Mouse (Mus musculus) mature B cell (primary cell): Measurements from ENCODE around the gene Pabpc1l.
"Not testable (repeated sequence)": the region's sequence is repeated elsewhere in the genome, so short reads cannot be mapped to it uniquely, and the experiment has no call there.

ENCODE experiments used
- in situ Hi-C: fragments of 300-500 bp; cut with MboI; formaldehyde crosslinking; loops from 2 replicates; pipeline ENCODE4 v1.14.3; 2019

The Pabpc1l gene

DNA sequence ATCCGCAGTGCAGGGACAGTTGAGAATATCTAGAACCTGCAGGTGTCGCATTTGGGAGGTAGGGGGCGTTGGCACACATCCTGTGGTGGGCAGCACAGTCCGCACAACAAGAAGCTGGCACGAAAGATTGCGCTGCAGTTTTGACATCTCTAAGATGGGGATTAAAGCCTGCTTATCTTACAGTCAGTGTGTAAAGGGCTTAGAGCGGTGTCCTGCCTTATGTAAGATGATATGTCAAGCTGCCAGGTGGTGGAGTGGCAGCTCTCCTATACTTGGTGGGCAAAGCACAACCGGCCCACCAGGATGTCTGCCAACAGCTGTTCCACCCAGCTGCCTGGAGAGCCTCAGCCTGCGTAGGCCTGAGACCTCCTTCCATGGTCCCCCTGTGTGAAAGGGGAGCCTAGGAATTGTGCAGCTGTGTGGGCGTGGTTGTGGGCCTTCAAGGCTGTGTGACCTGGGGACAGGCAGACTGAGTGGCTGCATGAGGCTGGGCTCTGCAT lies 11.3 kb downstream of the Pabpc1l start:
- in situ Hi-C loops, result no loop called here

DNA sequence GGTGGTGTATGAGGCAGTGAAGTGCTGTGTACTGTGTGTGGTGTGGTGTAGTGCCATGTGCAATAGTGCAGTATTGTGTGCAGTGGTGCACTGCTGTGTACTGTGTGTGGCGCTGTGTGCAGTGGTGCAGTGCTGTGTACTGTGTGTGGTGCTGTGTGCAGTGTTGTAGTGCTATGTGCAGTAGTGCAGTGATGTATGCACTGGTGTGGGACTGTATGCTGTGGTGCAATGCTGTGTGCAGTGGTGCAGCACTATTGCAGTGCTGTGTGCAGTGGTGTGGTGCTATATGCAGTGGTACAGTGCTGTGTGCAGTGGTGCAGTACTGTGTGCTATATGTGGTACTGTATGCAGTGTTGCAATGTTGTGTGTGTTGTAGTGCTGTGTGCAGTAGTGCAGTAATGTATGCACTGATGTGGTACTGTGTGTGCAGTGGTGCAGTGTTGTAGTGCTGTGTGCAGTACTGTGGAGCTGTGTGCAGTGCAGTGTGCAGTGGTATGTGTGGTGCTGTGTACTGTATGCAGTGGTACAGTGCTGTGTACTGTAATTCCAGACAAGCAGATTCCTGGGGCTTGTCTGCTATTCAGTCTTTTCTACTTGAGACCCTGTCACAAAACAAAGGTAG lies 13.3 kb downstream of the Pabpc1l start:
- in situ Hi-C loops, result no loop called here

DNA sequence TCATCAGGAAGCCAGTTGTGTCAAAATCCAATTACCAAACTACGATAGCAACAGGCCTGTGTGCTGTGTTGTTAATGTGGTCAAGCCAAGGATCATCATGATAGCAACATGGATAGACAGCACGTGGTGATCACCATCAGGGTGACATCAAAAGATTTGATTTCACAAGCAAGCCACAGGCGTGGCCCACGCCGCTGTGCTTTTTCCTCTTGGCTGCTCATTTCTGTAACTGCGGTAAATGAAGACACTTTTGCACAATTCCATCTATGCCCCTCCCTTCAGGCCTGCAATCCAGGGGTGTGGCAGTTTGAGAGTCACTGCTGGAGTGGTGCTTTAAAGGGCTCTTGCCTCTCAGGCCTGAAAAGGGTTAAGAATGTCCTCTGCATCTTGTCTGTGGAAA lies 15.7 kb downstream of the Pabpc1l start:
- in situ Hi-C loops, result no loop called here

DNA sequence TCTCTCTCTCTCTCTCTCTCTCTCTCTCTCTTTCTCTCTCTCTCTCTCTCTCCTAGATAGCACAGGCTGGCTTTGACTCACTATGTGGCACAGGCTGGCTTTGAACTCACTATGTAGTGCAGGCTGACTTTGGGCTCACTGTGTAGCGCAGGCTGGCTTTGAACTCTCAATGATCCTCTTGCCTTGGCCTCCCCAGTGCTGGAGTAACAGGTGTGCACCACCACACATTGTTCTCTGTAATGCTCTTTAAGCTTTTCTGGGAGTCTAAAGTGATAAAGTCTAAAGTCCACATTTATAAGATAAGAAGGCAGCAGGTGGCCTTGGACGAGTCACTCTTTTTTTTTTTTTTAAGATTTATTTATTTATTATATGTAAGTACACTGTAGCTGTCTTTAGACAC lies 16.3 kb downstream of the Pabpc1l start:
- in situ Hi-C loops, result no loop called here

DNA sequence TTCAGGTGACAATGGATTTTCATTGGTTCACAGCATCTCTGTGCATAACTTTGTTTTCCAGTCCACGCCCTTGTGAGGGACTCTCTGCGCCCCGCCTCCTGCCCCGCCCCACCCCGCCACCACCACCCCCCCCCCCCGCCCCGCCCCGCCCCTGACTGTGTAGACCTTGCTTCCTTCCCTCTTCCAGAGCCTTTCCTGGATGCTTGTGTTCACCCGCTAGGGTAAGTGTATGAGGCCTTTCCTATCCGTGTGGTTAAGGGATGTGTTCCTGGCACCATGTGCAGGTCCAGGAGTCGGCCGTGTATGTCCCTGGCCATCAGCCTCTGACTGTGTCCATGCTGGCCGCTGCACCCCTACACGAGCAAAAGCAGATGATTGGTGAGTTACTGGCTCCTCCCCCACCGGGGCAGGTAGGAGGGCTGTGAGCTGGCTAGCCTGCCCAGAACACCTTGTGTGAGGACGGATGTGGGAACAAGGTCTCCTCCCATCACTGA lies 22.0 kb downstream of the Pabpc1l start:
- in situ Hi-C loops, result no loop called here

DNA sequence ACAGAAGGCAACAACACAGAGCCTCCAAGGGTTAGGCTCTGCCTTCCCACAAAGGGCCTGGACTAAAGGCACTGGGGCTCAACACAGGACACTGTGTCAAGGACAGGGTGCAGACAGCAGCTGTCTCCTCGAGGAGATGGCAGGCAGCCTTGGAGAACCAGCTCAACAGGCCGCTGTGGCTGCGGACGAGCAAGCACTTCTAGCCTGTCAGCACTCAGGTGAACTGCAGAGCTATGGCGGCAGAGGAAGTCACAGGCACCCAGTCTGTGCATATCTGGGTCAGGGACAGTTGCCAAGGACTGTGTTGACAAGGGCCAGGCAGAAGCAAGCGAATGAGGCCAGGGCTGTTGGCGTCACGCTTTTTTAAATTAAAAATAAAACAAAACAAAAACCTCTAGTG lies 28.5 kb downstream of the Pabpc1l start:
- in situ Hi-C loops, result no loop called here

DNA sequence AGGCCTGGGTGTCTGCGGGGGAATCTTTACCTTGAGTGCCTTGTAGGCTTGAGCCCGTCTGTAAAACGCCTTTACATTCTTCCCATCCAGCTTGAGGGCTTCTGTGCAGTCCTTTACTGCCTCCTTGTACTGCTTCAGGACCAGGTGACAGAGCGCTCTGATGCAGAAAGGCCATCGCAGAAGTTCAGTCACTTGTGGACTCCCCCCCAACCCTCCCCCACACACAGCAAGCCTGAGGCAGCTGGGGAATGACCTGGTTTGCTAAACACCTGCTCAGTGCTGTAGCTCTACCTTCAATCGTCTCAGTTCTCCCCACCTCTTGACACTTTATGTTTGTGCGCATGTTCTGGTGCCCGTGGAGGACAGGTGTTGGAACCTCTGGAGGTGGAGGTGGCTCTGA lies 29.4 kb downstream of the Pabpc1l start:
- in situ Hi-C loops, result no loop called here

DNA sequence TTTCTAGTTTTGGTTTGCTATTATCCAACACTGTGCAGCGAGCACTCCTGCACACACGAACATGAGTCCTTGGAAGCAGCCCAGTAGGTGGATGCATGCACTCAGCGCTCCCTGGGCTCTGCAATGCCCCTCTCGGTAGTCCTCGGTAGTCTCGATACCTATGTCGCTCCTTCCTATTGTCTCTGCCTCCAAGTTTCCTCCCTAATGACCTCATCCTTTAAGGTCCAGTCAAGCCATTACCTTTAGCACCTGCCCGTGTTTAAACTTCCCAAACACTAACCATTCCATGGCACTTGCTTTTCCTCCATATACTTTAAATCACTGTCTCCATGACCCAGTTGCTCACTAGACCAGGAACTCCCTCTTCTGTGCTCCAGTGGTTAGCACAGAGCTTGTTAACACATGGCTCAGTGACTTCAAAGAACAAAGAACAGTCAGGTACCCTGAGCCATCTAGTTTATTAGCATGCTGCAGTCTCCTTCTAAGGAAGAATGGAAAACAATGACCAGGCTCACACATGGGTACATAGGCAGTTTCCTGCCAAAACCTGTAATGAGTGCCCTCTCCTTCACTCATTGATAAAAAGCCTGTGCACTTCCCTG lies 34.5 kb downstream of the Pabpc1l start:
- in situ Hi-C loops, result no loop called here

DNA sequence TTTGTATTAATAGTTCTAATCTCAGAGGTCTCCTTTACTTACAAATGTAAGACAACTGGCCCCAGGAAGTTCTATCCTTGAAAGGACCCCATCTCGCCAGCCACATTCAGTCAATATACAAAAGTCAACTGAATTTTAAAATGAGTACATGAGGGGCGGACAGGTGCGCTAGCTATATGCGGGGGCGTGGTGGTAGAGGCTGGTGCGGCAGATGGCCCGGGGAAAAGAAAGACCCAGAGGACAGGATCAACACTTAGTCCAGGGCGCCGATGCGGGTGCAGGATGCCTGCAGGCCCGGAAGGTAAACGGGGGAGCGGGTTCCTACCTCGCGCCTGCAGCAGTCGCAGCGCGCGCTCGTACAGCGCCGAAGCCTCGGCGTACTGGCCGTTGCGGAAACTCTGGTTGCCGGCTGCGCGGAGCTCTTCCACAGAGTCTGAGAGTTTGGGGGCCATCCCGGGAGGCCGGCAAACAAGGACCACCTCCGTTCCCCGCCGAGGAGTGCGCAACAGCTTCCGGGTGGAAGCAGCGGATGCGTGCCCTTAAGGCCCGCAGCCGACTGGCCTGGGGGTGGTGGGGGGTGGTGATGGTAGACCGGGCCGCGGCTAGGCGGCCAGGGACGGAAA lies 45.0 kb downstream of the Pabpc1l start, which contains the start of gene Stk4:
TSS of gene Stk4 (plus strand) at position 181 of the 623 bp plus-strand sequence.
- in situ Hi-C loops, result no loop called here

DNA sequence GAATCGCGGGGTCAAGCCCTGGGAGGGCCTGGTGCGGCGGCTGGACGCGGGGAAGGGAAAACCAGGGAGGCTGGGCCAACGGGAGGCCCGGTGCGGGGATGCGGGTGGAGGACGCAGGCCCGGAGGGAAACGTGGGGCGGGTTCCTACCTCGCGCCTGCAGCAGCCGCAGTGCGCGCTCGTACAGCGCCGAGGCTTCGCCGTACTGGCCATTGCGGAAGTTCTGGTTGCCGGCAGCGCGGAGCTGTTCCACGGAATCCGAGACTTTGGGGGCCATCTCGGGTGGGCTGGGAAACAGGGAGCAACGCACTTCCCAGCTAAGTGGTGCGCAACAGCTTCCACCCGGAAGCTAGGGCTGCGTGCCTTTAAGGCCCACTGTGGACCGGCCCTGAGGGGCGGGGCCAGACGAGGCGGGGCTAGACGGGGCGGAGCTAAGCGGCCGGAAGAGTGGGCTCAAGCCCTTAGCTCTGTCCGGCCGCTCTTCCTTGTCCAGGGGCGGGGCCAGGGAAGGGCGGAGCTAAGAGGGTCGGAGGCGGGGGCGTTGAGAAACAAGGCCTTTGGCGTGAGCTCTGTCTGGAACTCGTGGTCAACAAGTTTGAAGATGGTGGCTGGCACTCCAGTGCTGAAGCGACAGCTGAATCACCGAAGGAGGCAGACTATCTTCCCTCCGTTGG lies 45.7 kb downstream of the Pabpc1l start, which contains the start of gene Tomm34:
TSS of gene Tomm34 (minus strand) at position 405 of the 672 bp plus-strand sequence.
- in situ Hi-C loops, result no loop called here

DNA sequence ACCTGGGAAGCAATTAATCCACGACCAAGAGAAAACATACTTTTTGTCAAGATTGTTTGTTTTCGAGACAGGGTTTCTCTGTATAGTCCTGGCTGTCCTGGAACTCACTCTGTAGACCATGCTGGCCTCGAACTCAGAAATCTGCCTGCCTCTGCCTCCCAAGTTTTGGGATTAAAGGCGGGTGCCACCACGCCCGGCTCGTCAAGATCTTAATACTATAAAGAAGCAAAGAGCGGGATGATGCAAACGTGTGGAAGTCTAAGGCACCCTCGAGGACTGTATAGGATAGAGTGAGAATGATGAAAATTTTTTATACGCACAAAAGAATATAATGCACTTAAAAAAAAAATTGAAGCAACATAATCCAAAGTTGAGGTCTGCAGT lies 46.2 kb downstream of the Pabpc1l start:
- in situ Hi-C loops, result not testable (repeated sequence)

DNA sequence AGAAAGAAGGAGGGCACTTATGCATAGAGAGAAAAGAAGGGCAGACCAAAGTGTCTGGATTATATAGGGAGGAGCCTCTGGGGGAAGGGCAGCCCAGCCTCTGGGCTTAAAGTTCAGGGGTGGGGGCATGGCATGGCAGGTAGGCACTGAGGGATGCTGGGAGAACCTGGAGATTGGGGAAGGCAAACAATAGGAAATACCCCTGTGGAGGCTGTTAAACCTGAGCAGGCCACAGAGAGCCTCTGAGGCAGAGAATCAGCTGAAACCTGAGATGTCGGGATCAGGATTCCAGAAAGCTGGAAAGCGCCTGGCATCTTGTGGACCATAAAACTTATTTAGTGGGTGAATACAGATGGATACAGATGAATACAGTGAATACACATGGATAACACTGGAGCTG lies 46.9 kb downstream of the Pabpc1l start:
- in situ Hi-C loops, result no loop called here

DNA sequence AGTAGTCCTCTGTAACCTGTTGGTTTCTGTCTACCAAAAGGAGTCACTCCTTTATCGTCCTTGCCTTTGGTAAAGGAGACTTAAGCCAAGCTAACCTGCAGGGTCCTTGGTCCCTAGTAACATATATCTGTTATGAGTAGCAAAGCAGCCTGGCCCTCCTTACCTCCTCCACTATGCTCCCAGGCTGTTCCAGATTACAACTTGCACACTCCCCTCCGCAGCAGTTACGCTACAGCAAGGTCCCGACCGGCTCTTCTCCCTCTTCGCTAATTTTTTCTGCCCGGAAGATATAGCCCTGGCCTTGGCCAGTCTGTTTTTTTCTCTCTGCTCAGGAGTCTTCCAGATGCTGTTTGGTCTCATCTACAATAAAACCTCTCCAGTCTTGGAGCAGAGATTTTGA lies 47.9 kb downstream of the Pabpc1l start:
- in situ Hi-C loops, result no loop called here

DNA sequence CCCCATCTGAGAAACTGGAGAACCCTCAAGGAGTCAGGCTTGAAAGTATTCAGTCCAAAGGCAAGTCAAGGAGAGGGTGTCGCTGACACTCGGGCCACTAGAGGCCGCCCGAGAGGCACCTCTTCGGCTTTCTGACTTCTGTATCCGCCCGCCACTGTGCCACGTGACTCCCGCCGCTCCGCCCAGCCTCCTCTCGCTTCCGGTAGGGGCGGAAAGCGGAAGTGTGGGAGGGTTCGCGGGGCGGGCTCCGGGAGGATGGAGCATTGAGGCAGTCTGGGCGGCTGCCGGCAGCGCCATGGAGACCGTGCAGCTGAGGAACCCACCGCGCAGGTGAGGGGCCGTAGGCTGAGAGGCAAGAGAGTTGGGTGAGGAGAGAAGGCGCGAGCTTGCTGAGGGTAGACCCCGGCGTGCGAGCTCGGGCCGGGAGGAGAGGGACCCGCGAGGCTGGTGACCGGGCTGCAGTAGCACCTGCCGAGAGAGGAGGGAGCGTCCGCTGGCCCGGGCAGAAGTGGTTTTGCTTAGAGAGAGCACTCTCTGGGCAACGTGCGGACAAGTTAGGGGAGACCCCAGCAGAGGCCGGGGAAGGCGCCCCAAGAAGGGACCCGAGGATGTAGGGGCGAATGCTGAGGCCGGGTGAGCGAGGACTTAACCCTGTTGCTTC lies 48.8 kb downstream of the Pabpc1l start:
- in situ Hi-C loops, result no loop called here

DNA sequence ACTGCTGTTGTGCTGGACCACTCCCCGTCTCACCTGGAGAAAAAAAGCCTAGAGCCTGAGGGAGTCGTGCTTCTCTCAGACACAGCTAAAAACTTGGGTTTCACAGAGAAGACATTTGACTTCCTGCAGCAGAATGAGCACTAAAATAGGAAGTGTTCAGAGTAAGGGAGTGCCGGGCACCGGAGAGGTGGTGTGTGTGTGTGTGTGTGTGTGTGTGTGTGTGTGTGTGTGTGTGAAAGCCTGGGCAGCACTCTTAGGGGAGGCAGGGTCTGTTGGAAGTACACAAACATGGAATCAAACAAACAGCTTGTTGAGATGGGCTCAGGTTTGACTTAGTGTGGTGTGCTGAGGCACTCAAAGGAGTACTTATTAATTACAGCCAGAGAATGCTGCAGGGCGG lies 49.8 kb downstream of the Pabpc1l start:
- in situ Hi-C loops, result no loop called here

DNA sequence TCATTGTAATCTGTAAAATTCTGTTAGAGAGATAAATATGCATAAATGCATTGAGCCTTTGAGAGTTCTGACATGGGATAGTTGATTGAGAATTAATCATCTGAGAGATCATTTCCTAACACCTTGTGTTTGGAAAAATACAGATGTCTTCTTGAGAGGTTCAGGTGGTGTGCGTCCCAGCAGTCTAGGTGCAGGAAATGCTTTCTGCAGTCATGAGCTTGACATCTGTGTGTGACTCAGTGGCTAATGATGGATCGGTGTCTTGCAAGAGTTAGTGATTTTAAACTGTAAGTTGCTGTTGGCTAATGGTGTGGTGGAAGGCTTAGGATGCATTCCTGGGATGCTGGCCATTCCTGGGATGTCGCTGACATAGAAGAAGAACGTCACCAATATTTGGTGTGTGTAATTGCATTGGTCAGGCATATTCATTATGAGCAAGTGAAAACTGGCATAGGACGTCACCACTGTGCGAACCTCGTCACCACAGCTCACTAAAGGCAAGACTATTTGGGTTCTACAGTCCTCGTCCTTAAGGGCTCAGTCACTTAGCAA lies 51.7 kb downstream of the Pabpc1l start:
- in situ Hi-C loops, result no loop called here

DNA sequence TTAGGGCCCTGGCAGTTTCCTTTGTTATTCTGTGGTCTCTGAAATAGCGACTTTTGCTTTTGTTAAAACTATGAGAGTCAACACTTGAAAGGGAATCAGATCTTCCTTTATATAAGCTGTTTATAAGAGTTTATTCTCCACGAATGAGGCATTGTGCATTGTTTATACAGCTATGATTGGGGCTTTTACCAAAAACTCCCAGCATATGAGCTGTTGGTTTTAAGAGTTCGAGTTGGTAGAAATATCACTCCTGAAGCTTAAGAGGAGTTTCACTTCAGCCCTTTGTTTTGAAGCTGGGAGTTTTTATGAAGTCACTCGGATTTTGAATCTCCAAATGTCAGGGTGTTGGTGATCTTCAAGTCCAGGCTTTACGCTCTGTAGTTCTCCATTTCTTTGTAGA lies 52.6 kb downstream of the Pabpc1l start:
- in situ Hi-C loops, result no loop called here

DNA sequence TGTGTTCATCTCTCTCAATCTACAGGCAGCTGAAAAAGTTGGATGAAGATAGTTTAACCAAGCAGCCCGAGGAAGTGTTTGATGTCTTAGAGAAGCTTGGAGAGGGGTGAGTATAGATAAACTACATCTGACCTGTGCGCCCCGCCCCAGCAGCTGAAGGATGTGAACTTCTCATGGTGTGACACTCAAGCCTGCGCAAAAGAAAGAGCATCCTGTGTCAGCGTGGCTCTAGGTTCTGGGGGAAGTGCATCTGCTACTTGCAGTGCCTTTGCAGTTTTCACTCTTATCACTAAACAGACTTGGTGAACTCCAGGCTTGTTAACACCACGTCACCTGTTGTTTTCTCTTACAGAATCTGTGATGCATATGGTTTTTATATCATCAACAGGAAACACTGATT lies 54.2 kb downstream of the Pabpc1l start:
- in situ Hi-C loops, result no loop called here

DNA sequence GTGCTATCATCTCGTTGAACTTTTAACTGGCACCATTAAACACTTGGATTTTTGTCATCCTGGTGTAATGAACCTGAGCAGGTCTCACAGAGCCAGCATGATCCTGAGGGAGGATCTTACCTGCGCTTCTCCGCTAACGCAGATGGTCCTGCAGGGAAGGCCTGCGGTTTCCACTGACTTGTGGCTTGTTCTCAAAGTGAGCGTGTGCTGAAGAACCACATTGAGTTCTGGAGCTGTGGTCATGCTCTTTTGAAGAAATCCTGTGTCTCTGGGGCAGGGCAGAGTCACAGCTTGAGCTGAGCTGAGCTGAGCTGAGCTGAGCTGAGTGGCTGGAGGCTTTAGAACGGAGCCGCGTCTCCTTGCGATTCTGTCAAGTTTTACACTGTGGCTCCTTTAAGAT lies 56.3 kb downstream of the Pabpc1l start:
- in situ Hi-C loops, result no loop called here

DNA sequence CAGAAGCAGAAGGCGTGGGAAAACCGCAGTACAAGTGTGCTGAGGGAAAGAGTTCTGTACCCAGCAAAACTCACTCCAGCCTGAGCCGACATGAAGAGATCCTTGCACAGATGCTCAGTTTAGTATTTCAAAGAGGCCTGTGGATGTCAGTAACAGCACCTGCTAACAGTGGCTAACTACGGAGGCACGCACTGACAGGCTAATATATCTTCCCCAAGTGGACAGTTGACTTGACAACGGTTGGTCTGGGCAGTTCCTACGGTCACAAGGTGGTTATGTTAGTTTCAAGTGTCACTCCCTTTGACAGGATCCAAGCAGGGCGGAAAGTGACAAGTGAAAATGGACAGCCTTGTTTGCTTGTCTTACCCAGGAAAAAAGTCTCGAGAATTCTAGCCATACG lies 56.9 kb downstream of the Pabpc1l start:
- in situ Hi-C loops, result no loop called here

DNA sequence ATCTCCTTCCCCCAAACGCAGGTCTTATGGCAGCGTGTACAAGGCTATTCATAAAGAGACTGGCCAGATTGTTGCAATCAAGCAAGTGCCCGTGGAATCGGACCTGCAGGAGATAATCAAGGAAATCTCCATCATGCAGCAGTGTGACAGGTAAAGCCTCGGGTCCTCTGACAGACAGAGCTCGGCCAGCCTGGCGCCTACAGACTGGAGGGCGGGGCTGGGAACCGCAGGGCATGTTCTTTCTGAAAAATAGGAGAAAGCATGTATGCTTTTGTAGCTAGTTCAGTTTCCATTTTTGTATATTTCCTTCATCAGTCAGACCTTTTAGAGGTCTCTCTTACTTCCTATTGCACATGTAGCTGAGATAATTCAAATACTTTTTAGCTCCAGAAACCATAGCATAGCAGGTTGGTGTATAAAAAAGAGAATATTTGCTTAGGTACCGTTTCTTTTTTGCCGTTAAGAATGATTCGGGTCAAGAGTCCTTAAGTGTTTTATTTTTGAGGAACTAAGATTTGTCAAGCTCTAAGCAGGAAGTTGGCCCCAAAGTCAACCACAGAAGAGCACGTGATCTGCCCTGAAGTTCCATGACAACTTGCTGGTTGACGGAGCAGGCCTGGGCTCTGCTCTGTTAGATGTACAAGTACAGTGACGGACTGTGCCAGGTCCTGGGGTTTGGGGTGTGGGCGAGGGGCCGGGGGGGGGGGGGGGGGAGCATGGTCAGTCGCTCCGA lies 58.5 kb downstream of the Pabpc1l start:
- in situ Hi-C loops, result no loop called here
